Mouse (Mus musculus) adrenal gland, adult 2 months (tissue): ENCODE measurements at regions not wholly inside any gene's neighbourhood (a gene's known extent, or its start where the extent isn't known, plus 50 kb on each side); places are given as distances from the start of the nearest gene placed in this dataset.

Experiments
- DNase-seq: peaks from one replicate; pipeline ENCODE4 v3.0.0; 2021

DNA sequence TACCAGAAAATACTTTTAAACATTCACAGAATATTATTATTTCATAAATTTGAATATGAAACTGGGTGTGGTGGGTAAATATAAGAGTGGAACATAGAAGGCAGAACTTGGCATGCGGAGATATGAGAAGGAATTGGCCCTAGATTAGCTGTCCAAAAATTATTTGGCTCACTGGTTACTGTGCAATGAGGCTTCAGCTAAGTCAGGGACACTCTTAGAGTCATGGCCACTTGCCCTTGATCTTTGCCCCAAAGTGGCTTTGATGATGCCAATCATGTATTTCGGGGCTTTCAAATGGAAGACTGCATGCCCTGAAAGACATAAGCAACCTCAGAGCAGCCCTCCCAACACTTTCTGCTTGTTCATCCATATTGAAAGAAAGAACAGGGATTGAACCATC is 76.9 kb downstream of the Pxdc1 start:
- peak; percentile 43 for DNase-seq

DNA sequence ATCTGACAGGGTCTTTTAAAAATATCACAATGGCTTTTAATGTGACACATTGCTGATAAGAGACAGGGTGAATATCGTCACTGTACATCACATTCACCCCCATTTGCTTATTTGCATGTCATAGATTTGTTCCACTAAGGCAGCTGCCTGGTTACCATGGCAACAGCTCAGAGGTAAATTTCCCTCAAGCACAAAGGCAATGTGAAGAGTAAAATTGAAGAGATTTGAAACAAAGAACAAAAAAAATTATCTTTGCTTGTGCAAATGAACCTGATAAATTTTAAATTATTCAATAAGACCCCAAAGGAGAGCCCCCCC is 77.3 kb downstream of the Pxdc1 start:
- no peak for DNase-seq

DNA sequence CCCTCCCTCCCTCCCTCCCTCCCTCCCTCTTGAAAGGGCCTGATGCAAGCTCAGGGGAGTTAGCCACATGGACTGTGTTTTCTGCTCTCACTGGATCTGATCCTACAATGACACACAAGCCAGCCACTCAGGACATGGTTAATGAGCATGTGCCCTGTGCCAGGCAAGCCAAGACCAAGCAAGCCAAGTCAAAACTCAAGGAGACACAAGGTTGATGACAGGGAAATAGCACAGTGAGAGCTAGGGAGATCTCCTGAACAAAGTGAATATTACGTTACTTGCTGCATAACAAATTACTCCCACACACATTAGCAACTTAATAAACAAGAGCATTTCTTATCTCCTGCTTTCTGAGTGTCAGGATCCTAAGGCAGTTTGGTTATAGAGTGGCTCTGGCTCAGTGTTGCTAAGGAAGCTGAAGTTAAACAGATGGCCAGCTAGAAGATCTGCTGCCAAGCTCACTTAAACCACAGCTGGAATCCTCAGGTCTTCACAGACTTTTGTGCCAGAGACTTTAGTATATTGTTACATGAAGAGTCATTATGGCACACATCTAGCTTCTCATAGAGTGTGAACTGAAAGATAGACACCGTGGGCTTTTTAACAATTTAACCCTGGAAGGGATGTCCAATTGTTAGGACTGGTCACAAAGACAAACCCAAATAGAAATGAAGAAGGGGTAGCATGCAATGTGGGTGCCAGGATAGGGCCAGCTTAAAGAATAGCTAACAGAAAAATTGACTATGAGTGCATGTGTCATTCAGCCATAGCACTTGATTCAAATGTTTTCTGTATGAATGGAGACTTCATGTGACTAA is 77.9 kb downstream of the Pxdc1 start:
- peak; percentile 5 for DNase-seq

GRCm38 (mm10) chr13:34569312-34569711 is 84.0 kb downstream of the Pxdc1 start:
- DNase-seq, result no peak

DNA sequence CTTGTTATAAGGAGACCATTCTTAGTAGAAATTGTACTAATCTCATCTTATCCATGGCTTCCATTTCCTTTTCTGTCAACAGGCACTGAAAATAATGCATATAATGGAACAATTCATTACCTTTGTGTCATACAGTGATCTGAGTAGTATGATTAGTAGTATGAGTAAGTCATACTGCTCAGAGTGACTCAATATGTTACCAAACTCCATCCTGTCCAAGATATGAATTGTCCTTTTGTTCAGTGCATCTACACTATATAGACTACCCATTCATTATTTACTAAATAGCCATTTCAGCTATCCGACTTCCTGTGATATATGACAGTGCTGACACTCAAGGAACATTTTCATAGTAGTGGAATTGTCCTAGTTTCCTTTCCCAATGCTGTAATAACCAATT is 86.6 kb downstream of the Pxdc1 start:
- no peak for DNase-seq

DNA sequence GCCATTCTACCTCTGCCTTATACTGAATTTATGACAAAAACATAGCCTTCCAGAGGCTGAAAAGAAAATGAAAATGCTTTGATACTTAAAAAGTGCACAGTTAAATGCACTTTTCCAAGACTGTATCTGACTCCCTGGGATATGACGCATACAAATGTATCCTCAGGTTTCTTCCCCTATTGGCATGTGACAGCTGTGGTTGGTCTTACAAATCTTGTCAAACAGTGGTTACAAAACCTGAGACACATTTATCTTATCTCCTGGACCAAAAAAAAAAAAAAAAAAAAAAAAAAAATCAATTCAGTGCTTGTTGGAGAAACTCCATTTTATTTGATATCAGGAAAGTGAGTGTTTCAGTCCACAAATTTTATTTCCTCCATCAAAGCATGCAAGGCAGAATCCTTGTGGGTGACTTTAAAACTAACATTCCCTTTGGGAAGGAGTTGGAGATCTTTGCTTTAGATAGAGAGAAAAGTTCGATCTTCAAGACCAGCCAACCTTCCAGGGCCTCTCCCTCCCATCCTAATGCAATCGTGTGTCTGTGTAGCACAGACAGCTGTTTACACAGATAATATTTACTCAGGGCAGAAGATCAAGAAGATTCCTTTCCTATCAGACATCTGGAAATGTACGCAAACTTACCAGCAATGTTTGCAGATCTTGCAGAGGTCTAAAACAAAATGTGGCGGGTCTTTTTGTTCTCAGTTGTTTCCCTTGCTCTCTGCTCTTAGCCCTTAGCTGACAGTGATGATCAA is 103.0 kb downstream of the Pxdc1 start:
- DNase-seq, result no peak

DNA sequence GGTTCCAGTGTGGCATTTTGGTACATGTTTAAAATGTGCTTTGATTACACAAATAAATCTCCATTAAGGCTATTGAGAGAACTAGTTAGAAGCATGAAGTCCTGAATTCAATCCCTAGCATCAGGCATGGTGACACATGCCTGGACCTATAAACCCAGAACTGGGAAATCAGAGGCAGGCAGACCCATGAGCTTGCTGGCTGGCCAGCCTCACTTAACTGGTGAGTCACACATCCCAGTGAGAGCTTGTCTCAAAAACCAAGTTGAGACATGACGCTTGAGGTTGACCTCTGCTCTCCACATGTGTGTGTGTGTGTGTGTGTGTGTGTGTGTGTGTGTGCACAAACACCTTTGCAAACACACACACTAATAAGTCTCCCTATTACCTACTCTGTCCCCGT is 112.6 kb downstream of the Pxdc1 start:
- no peak for DNase-seq

- no peak for DNase-seq
Observed at GRCm38 (mm10) chr13:34533896-34534295, 119.4 kb downstream of the Pxdc1 start.

DNA sequence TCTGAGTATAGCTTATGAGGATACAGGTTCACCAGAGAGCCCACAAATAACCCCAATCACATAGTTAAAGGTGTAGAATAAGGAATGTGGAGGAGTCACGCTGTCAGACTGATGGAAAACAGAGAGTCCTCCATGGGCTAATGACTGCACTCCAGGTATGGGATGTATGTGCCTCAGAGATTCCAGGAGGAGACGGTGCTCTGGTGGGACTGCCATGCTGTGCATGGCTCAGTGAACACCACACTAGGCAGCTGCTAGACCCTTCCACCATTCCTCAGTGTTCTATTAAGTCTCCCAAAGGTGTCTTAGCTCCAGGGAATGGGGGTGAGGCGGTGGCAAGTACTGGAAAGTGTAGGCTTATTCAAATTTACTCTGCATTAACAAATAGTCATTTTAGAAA is 142.0 kb downstream of the Pxdc1 start:
- DNase-seq, result no peak

DNA sequence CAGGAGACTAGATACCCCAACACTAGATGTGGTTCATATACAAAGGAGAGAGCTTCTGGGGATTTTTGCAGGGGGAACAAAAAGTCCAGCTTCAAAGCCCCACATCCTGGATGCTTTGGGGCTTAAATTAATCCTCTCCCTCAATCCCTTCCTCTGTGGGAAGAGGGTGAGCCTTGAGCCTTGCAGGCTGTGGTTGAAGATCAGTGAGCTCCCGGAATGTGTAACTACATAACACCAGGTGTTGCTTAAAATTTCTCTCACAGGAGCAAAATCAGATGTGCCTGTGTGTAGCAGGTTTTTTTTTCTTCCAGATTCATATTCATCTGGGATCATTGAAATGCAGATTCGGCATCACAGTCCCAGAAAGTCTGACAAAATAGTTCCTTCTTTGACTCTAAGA is 146.1 kb downstream of the Pxdc1 start:
- no peak for DNase-seq

- no peak for DNase-seq
Observed at GRCm38 (mm10) chr13:34505861-34506260, 147.4 kb downstream of the Pxdc1 start.

GRCm38 (mm10) chr13:34504879-34505278 is 148.4 kb downstream of the Pxdc1 start:
- no peak for DNase-seq

- no peak for DNase-seq
Observed at GRCm38 (mm10) chr13:34498910-34499309, 153.9 kb upstream of the Slc22a23 start.

DNA sequence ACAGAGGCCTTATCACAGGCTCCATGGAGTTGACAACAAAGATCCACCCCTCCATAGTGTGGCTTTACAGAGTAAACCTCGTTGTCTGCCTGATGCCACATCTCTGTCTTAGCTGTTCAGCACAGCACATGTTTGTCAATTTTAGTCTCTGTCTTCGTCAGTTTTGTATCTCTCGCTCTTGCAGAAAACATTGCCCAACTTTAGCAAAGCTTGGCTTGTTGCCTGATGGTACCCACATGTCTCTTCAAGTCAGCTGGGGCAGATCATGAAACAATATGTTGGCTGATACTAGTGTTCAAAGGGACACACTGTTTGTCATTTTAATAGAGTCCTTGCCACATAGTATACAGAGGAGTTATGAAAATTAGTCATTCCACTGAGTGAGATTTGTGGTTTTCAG is 152.7 kb upstream of the Slc22a23 start:
- no peak for DNase-seq

GRCm38 (mm10) chr13:34484831-34485230 is 139.8 kb upstream of the Slc22a23 start:
- no peak for DNase-seq

GRCm38 (mm10) chr13:34481461-34481860 is 136.5 kb upstream of the Slc22a23 start:
- no peak for DNase-seq

DNA sequence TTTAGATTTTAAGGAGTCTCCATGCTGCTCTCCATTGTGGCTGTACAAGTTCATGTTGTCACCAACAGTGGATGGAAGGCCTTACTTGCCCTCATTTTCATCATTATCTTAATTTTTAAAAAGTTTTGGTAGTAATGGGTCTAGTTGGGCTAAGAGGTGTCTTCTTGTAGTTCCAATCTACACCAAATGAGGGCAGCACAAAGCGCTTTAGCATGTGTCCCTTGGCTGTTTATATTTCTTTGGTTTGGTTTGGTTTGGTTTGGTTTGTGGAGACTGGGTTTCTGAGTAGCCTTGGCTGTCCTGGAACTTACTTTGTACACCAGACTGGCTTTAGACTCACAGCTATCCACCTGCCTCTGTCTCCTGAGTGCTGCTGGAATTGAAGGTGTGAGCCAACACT is 125.4 kb upstream of the Slc22a23 start:
- DNase-seq, result no peak

DNA sequence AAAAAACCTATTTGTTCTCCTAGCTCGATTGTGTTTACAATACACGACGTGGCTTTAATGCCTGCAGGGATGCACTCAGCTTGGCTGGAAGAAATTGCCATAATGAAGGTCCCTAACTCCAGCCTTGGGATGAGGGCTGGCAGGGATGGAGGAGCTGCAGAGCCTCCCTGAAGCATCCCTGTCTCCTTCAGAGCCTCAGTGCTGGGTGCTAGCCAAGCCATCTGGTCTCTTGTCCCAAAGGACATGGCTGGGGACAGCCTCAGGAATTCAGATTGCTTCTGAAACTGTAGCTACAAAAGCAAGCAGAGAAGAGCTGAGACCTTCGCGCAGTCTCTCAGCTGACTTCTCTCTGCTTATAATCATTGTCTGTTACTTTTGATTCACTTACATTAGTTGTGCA is 124.6 kb upstream of the Slc22a23 start:
- no peak for DNase-seq

DNA sequence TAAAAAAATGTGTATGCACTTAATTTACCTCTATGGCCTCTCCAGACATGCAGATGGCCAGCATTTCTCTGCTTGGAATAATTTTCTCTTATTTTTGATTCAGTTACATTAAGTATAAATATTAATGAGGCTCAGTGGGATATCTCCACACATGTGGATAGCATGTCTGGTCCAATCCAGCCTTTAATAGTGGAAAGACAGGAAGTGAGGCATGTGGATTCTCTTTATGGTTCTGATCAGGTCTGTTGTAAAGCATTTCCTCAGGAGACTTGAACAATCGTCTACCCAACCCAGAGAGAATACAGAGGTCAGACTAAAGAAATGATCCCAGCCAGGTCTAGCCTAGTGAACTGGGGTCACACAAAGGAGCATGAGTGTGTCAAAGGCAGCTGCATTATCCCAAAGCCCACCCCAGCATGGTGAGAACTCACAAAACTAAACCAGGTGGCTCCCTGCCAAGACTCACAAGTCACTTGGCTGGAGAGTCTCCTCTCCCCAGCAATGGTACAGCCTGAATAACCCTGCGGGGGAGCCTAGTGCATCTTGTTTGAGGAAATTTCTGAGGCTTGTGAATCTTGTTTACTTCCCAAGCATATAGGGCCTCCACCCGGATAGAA is 123.3 kb upstream of the Slc22a23 start:
- DNase-seq, result no peak

GRCm38 (mm10) chr13:34465862-34466430 is 121.0 kb upstream of the Slc22a23 start:
- no peak for DNase-seq

GRCm38 (mm10) chr13:34465456-34465855 is 120.5 kb upstream of the Slc22a23 start:
- no peak for DNase-seq

- no peak for DNase-seq
Observed at GRCm38 (mm10) chr13:34464221-34464620, 119.2 kb upstream of the Slc22a23 start.
